Mouse (Mus musculus): ENCODE measurements around the gene Col6a2. TPM values are rescaled to one million over a fixed set of nuclear protein-coding genes. Genes with fewer than 3 reads are reported as not detected.

The Col6a2 gene
- polyA plus RNA-seq, 1 experiment, result 0.39 TPM

GRCm38 (mm10) chr10:76548218-76548617 lies 75.2 kb downstream of the Col6a2 start:
- H3ac ChIP-seq (ENCODE audit: control insufficient read depth, insufficient read length, low read depth), result no peak overlapping the region
- H3K4me3 ChIP-seq (ENCODE audit: insufficient read depth, poor library complexity, severe bottlenecking), result no peak overlapping the region
- no peak for TF ChIP-seq MYOG (IDR thresholded peaks at IDR 0.05; ENCODE audit: control insufficient read depth, extremely low read depth, insufficient read length)
- TF ChIP-seq CEBPB (IDR thresholded peaks at IDR 0.05; ENCODE audit: low read depth), result no peak
- TF ChIP-seq MAX (IDR thresholded peaks at IDR 0.05), result no peak
- no peak for TF ChIP-seq USF1 (IDR thresholded peaks at IDR 0.05; ENCODE audit: low read depth)
- no peak for TF ChIP-seq CTCF (IDR thresholded peaks at IDR 0.05; ENCODE audit: control insufficient read depth, insufficient read depth, insufficient read length)
- TF ChIP-seq FOSL1 (IDR thresholded peaks at IDR 0.05; ENCODE audit: insufficient read depth, low read length, poor library complexity, severe bottlenecking), result no peak
- no peak for TF ChIP-seq MYOD1 (IDR thresholded peaks at IDR 0.05; ENCODE audit: control insufficient read depth, insufficient read length, low read depth)
- no peaks in the 10 kb centered on the region for H3K79me2 ChIP-seq (ENCODE audit: control insufficient read depth, insufficient read depth)
- H3K79me3 ChIP-seq (ENCODE audit: low read depth), result no peaks in the 10 kb centered on the region
- no peaks in the 10 kb centered on the region for H3K27me3 ChIP-seq (ENCODE audit: control insufficient read depth, insufficient read depth, insufficient read length)
- peaks cover 72% of the 10 kb centered on the region for H3K36me3 ChIP-seq (ENCODE audit: control insufficient read depth, insufficient read depth)

GRCm38 (mm10) chr10:76546566-76546965 lies 76.9 kb downstream of the Col6a2 start:
- H3K27me3 ChIP-seq (ENCODE audit: control insufficient read depth, insufficient read depth, insufficient read length), result no peaks in the 10 kb centered on the region
- H3ac ChIP-seq (ENCODE audit: control insufficient read depth, insufficient read length, low read depth), result no peak overlapping the region
- H3K79me3 ChIP-seq (ENCODE audit: low read depth), result no peaks in the 10 kb centered on the region
- H3K79me2 ChIP-seq (ENCODE audit: control insufficient read depth, insufficient read depth), result no peaks in the 10 kb centered on the region
- no peak overlapping the region for H3K4me3 ChIP-seq (ENCODE audit: insufficient read depth, poor library complexity, severe bottlenecking)
- H3K36me3 ChIP-seq (ENCODE audit: control insufficient read depth, insufficient read depth), result peaks cover 68% of the 10 kb centered on the region
- TF ChIP-seq USF1 (IDR thresholded peaks at IDR 0.05; ENCODE audit: low read depth) (no peak), CEBPB (IDR thresholded peaks at IDR 0.05; ENCODE audit: low read depth) (no peak), FOSL1 (IDR thresholded peaks at IDR 0.05; ENCODE audit: insufficient read depth, low read length, poor library complexity, severe bottlenecking) (no peak), MAX (IDR thresholded peaks at IDR 0.05) (no peak), MYOD1 (IDR thresholded peaks at IDR 0.05; ENCODE audit: control insufficient read depth, insufficient read length, low read depth) (no peak), CTCF (IDR thresholded peaks at IDR 0.05; ENCODE audit: control insufficient read depth, insufficient read depth, insufficient read length) (no peak), MYOG (IDR thresholded peaks at IDR 0.05; ENCODE audit: control insufficient read depth, extremely low read depth, insufficient read length) (no peak)

Other genes starting within 250 kb of the Col6a2 start
- not detected for gene AC141477.1, start 183.2 kb downstream of the Col6a2 start, polyA plus RNA-seq (2012; fragmentation: generic; extraction: Trizol)
- 15.5 TPM for gene Pcnt, start 180.8 kb downstream of the Col6a2 start, polyA plus RNA-seq (2012; fragmentation: generic; extraction: Trizol)
- not detected for gene 2610028H24Rik, start 174.5 kb downstream of the Col6a2 start, polyA plus RNA-seq (2012; fragmentation: generic; extraction: Trizol)
- 31.9 TPM for gene Mcm3ap, start 154.7 kb downstream of the Col6a2 start, polyA plus RNA-seq (2012; fragmentation: generic; extraction: Trizol)
- 1.8 TPM for gene Ybey, start 154.5 kb downstream of the Col6a2 start, polyA plus RNA-seq (2012; fragmentation: generic; extraction: Trizol)
- gene Lss, start 92.0 kb downstream of the Col6a2 start, polyA plus RNA-seq (2012; fragmentation: generic; extraction: Trizol), result 20.3 TPM
- gene Spatc1l, start 61.4 kb downstream of the Col6a2 start, polyA plus RNA-seq (2012; fragmentation: generic; extraction: Trizol), result 0.02 TPM
- gene Ftcd, start 48.0 kb downstream of the Col6a2 start, polyA plus RNA-seq (2012; fragmentation: generic; extraction: Trizol), result not detected
- gene Col6a1, start 102.5 kb upstream of the Col6a2 start, polyA plus RNA-seq (2012; fragmentation: generic; extraction: Trizol), result 3.8 TPM

Data from C2C12 (cell line).